11 mouse cellular contexts compared by ENCODE assay signal in genomic region chr17:53554088-53554487, GRCm38 (mm10). TPM values are rescaled to one million over a fixed set of nuclear protein-coding genes. Genes with fewer than 3 reads are reported as not detected.
A peak's percentile ranks its signal among the peaks of the same experiment; 100 is the strongest.
DNase-seq lines count a peak whose midpoint lies in the region; ATAC-seq and TF ChIP-seq lines count a peak whose summit lies in the region.
"Had no signal": no experiment of that assay in that cellular context is flagged by ENCODE, and none has a peak within 500 bp of the region (broad histone marks: within the 10 kb centered on the region; RNA-seq: fewer than 3 reads in every experiment).

No protein-coding gene starts in this region.

- intact Hi-C loops in heart, adult 2 months (cut with DNase I): no loop called here
- intact Hi-C loops in heart, postnatal 25 days (cut with DNase I): no loop called here
- intact Hi-C loops in left cerebral cortex, postnatal 14 days (cut with DNase I): no loop called here

- H3K27me3 ChIP-seq in heart, adult 2 months (ENCODE audit: control insufficient read depth, insufficient read depth, low read length): no peaks in the 10 kb centered on the region
- no peaks in the 10 kb centered on the region; a peak in 1 of 4 replicates for H3K27me3 ChIP-seq in MEL (ENCODE audit: control insufficient read depth in 1 of 2, insufficient read depth in 2 of 2, low read length in 2 of 2)
- no peaks in the 10 kb centered on the region for H3K27me3 ChIP-seq in liver, embryonic 11.5 days (replicated peaks; ENCODE audit: control insufficient read depth, insufficient read depth, low read length)
- no peaks in the 10 kb centered on the region for H3K27me3 ChIP-seq in midbrain, embryonic 10.5 days (ENCODE audit: low read depth, poor library complexity, severe bottlenecking)
- H3K27me3 ChIP-seq: embryonic facial prominence, embryonic 15.5 days had no signal

- no peaks in the 10 kb centered on the region for H3K79me2 ChIP-seq in heart, adult 2 months (replicated peaks; ENCODE audit: control insufficient read depth, insufficient read depth, low read length)
- H3K79me2 ChIP-seq in MEL (ENCODE audit: control insufficient read depth, insufficient read depth, low read length, poor library complexity): no peaks in the 10 kb centered on the region

- H3K9me3 ChIP-seq in MEL (replicated peaks; ENCODE audit: insufficient read depth, low read length): no peaks in the 10 kb centered on the region
- no peaks in the 10 kb centered on the region; the same call in 1 of the 2 replicates for H3K9me3 ChIP-seq in liver, embryonic 11.5 days (ENCODE audit: control insufficient read depth, low read length)
- peaks cover 9% of the 10 kb centered on the region; the same call in 1 of the 2 replicates for H3K9me3 ChIP-seq in midbrain, embryonic 10.5 days (replicated peaks)
- H3K9me3 ChIP-seq: embryonic facial prominence, embryonic 15.5 days had no signal

- H3K4me1 ChIP-seq in heart, adult 2 months (ENCODE audit: control insufficient read depth, insufficient read depth, low read length): no peaks in the 10 kb centered on the region
- peaks cover 0 to 2% of the 10 kb centered on the region in 2 experiments; a peak in 1 of 4 replicates for H3K4me1 ChIP-seq in MEL (ENCODE audit: control insufficient read depth in 1 of 2, insufficient read depth in 2 of 2, low read length in 2 of 2)
- H3K4me1 ChIP-seq in liver, embryonic 11.5 days (replicated peaks; ENCODE audit: control insufficient read depth, insufficient read depth, low read length): 0 out of 2 replicates have a peak, but pooled peaks cover 4% of the 10 kb centered on the region
- peaks cover 10% of the 10 kb centered on the region for H3K4me1 ChIP-seq in midbrain, embryonic 10.5 days
- H3K4me1 ChIP-seq: embryonic facial prominence, embryonic 15.5 days had no signal

- no peak for TF ChIP-seq EP300 in heart, adult 2 months (IDR thresholded peaks at IDR 0.05; ENCODE audit: insufficient read depth, low read depth, low read length)
- no peak for TF ChIP-seq EP300 in MEL (IDR thresholded peaks at IDR 0.05; ENCODE audit: low read depth in 1 of 2, low read length in 2 of 2)

- TF ChIP-seq RAD21 in MEL (IDR thresholded peaks at IDR 0.05; ENCODE audit: low read depth, low read length): no peak

- no peak overlapping the region for H3K9ac ChIP-seq in heart, adult 2 months (ENCODE audit: low read depth, low read length)
- no peak overlapping the region for H3K9ac ChIP-seq in MEL (ENCODE audit: control insufficient read depth, low read depth, low read length, poor library complexity, severe bottlenecking)
- H3K9ac ChIP-seq in liver, embryonic 11.5 days (ENCODE audit: low read depth, low read length): no peak overlapping the region
- H3K9ac ChIP-seq: embryonic facial prominence, embryonic 15.5 days had no signal

- WGBS in heart, adult 2 months: 69% methylated on average over 4 of the region's 4 CpGs
- 69% methylated on average over 4 of the region's 4 CpGs for WGBS in liver, embryonic 11.5 days
- 85% methylated on average over 4 of the region's 4 CpGs for WGBS in midbrain, embryonic 10.5 days

- TF ChIP-seq CTCF in heart, adult 2 months (IDR thresholded peaks at IDR 0.05): peak; percentile 60
- peak; percentile 39 to 55 (median 40) for TF ChIP-seq CTCF in MEL (IDR thresholded peaks at IDR 0.05 in 2 of 3, conservative IDR thresholded peaks at IDR 0.05 in 1 of 3; ENCODE audit: control insufficient read depth in 1 of 3, insufficient read depth in 1 of 3, low read depth in 2 of 3, low read length in 3 of 3, poor library complexity in 1 of 3, severe bottlenecking in 1 of 3)

- no peak overlapping the region for H3K4me2 ChIP-seq in liver, embryonic 11.5 days
- H3K4me2 ChIP-seq: embryonic facial prominence, embryonic 15.5 days had no signal

- DNase-seq in heart, adult 2 months: no peak
- DNase-seq in heart, postnatal 25 days (ENCODE audit: low spot score): no peak
- DNase-seq in 3T3-L1 (ENCODE audit: low read depth, low spot score) (peak; percentile 20), MEL (ENCODE audit: low read depth, low spot score) (peak; percentile 43)
- no peak for DNase-seq in liver, embryonic 11.5 days (ENCODE audit: low spot score)
- DNase-seq in frontal cortex, adult 2 months (ENCODE audit: extremely low spot score in 1 of 2, low spot score in 1 of 2): no peak
- DNase-seq in midbrain, embryonic 10.5 days (ENCODE audit: low spot score): no peak
- no peak for DNase-seq in left cerebral cortex, postnatal 14 days (ENCODE audit: low spot score in 2 of 2)

- no peaks in the 10 kb centered on the region for H3K36me3 ChIP-seq in heart, adult 2 months (ENCODE audit: control insufficient read depth, insufficient read depth, low read length)
- H3K36me3 ChIP-seq in MEL (ENCODE audit: control insufficient read depth in 1 of 2, insufficient read depth in 2 of 2, low read length in 2 of 2): no peaks in the 10 kb centered on the region; a peak in 1 of 4 replicates
- H3K36me3 ChIP-seq in liver, embryonic 11.5 days (ENCODE audit: control insufficient read depth, insufficient read depth, low read length): no peaks in the 10 kb centered on the region
- no peaks in the 10 kb centered on the region for H3K36me3 ChIP-seq in midbrain, embryonic 10.5 days
- H3K36me3 ChIP-seq: embryonic facial prominence, embryonic 15.5 days had no signal

- ATAC-seq in liver, embryonic 11.5 days (replicated peaks; ENCODE audit: low FRiP score): no peak; the same call in 1 of the 2 replicates

- TF ChIP-seq POLR2A in heart, adult 2 months (IDR thresholded peaks at IDR 0.05; ENCODE audit: insufficient read depth, low read depth, low read length): no peak
- no peak for TF ChIP-seq POLR2A in MEL (IDR thresholded peaks at IDR 0.05; ENCODE audit: control insufficient read depth in 1 of 2, insufficient read depth in 1 of 2, low read depth in 1 of 2, low read length in 2 of 2, poor library complexity in 1 of 2)

- H3K27ac ChIP-seq in heart, adult 2 months: no peak overlapping the region
- H3K27ac ChIP-seq in MEL (ENCODE audit: control insufficient read depth, low read depth, low read length): no peak overlapping the region
- H3K27ac ChIP-seq in liver, embryonic 11.5 days (ENCODE audit: low read depth, low read length): peak overlapping the region; percentile 70; the same call in 1 of the 2 replicates
- no peak overlapping the region for H3K27ac ChIP-seq in midbrain, embryonic 10.5 days (replicated peaks)
- H3K27ac ChIP-seq: embryonic facial prominence, embryonic 15.5 days had no signal

- H3K4me3 ChIP-seq in heart, adult 2 months: no peak overlapping the region
- no peak overlapping the region for H3K4me3 ChIP-seq in MEL (ENCODE audit: control insufficient read depth in 1 of 2, insufficient read depth in 1 of 2, low read depth in 2 of 2, low read length in 2 of 2)
- H3K4me3 ChIP-seq in liver, embryonic 11.5 days (ENCODE audit: low read depth, low read length): no peak overlapping the region
- H3K4me3 ChIP-seq in midbrain, embryonic 10.5 days: no peak overlapping the region
- H3K4me3 ChIP-seq: embryonic facial prominence, embryonic 15.5 days had no signal

TF ChIP-seq in MEL, 35 proteins besides CTCF, POLR2A, EP300 and RAD21:
- TF ChIP-seq MAZ (IDR thresholded peaks at IDR 0.05; ENCODE audit: low read depth, low read length) (no peak), TCF12 (IDR thresholded peaks at IDR 0.05; ENCODE audit: low read depth, low read length) (no peak), MYC (IDR thresholded peaks at IDR 0.05; ENCODE audit: low read depth, low read length) (no peak), NELFE (IDR thresholded peaks at IDR 0.05; ENCODE audit: low read depth, low read length) (no peak), HCFC1 (IDR thresholded peaks at IDR 0.05; ENCODE audit: low read depth, low read length) (no peak), SMC3 (IDR thresholded peaks at IDR 0.05; ENCODE audit: low read depth, low read length) (peak; percentile 8; the same call in 1 of the 2 replicates), USF2 (IDR thresholded peaks at IDR 0.05; ENCODE audit: borderline replicate concordance in 1 of 2, insufficient read depth in 1 of 2, low read depth in 1 of 2, low read length in 2 of 2) (no peak)

RNA-seq across cellular contexts. Expression of gene Kat2b, which starts 12.6 kb away (rescaled TPM):
- total RNA-seq in heart, adult 2 months (2021): 10 to 100 TPM; 78.7 to 82.9 TPM
- 20.0 and 51.0 TPM in 2 replicates for polyA plus RNA-seq in heart, adult 2 months (2012; rRNA removed)
- 10 to 100 TPM; 85.6 TPM for total RNA-seq in heart, postnatal 25 days (2021)
- 6.2 and 6.4 TPM in 2 replicates for total RNA-seq in MEL (2012; rRNA removed)
- polyA plus RNA-seq in MEL (2012; ENCODE audit: insufficient read depth in 1 of 2, insufficient read length in 2 of 2, low read depth in 1 of 2, low replicate concordance in 2 of 2, missing spikeins in 1 of 2): 1 to 10 TPM in 1 of 2 experiments, not detected in 1; 7.4 TPM
- polyA plus RNA-seq in liver, embryonic 11.5 days (2014; fragmentation: Nextera tagmentation; extraction: Ambion mirVana): 7.3 and 8.7 TPM in 2 replicates
- 15.2 and 15.4 TPM in 2 replicates for polyA plus RNA-seq in frontal cortex, adult 2 months (2012; rRNA removed)
- polyA plus RNA-seq in midbrain, embryonic 10.5 days (2016; fragmentation: Nextera tagmentation; extraction: Ambion mirVana): 2.6 and 3.1 TPM in 2 replicates
- 10 to 100 TPM; 10.9 to 12.5 TPM for total RNA-seq in left cerebral cortex, postnatal 14 days (2021)

RNA-seq across cellular contexts. Expression of gene Pp2d1, which starts 14.8 kb away (rescaled TPM):
- not detected for total RNA-seq in heart, adult 2 months (2021)
- not detected in 2 replicates for polyA plus RNA-seq in heart, adult 2 months (2012; rRNA removed)
- not detected for total RNA-seq in heart, postnatal 25 days (2021)
- 0.07 and 0.08 TPM in 2 replicates for total RNA-seq in MEL (2012; rRNA removed)
- polyA plus RNA-seq in MEL (2012; ENCODE audit: insufficient read depth in 1 of 2, insufficient read length in 2 of 2, low read depth in 1 of 2, low replicate concordance in 2 of 2, missing spikeins in 1 of 2): under 1 TPM in 1 of 2 experiments, not detected in 1; 0.04 TPM
- polyA plus RNA-seq in liver, embryonic 11.5 days (2014; fragmentation: Nextera tagmentation; extraction: Ambion mirVana): 0.12 and 0.38 TPM in 2 replicates
- polyA plus RNA-seq in frontal cortex, adult 2 months (2012; rRNA removed): 0.06 TPM in 1 of 2 replicates, not detected in the other
- polyA plus RNA-seq in midbrain, embryonic 10.5 days (2016; fragmentation: Nextera tagmentation; extraction: Ambion mirVana): 0.15 and 0.29 TPM in 2 replicates
- total RNA-seq in left cerebral cortex, postnatal 14 days (2021): not detected
- total RNA-seq: heart, postnatal 10 days; left cerebral cortex, postnatal 10 days had no signal

Comparison
In these comparisons a context has a peak if more than half of its experiments do, and no peak if none do; other contexts are left out.
1. DNase-seq: peak in 3T3-L1 (single experiment) and MEL (single experiment); none in heart, adult 2 months (0 of 2), heart, postnatal 25 days (single experiment), liver, embryonic 11.5 days (single experiment), frontal cortex, adult 2 months (0 of 2), midbrain, embryonic 10.5 days (single experiment) and left cerebral cortex, postnatal 14 days (0 of 2).